Mouse (Mus musculus) lung, adult 2 months (tissue): ENCODE results near the gene Lyar. TPM values are rescaled to one million over a fixed set of nuclear protein-coding genes. Genes with fewer than 3 reads are reported as not detected.

Experiments
- DNase-seq: peaks from one replicate; pipeline ENCODE4 v3.0.0; 2022
- H3K4me1 ChIP-seq: fragments of 200-500 bp; 2 replicates; pipeline ENCODE4 v1.6.1; 2011; ENCODE audit warnings: low read length; ENCODE audit not compliant: control insufficient read depth, insufficient read depth
- H3K4me3 ChIP-seq: fragments of 200-500 bp; replicated peaks from 2 replicates; pipeline ENCODE3; 2011; ENCODE audit warnings: low read depth, mild to moderate bottlenecking, control low read depth, low read length; ENCODE audit errors: extremely low read depth
- CTCF ChIP-seq: fragments of 200-500 bp; IDR thresholded peaks from 2 replicates; pipeline ENCODE4 v1.5.1; 2011; ENCODE audit warnings: mild to moderate bottlenecking, low read length, control low read depth; ENCODE audit not compliant: insufficient read depth
- POLR2A ChIP-seq: fragments of 200-500 bp; IDR thresholded peaks from 2 replicates; pipeline ENCODE4 v1.6.1; 2011; ENCODE audit warnings: low read depth, mild to moderate bottlenecking, control low read depth, low read length, borderline replicate concordance; ENCODE audit errors: extremely low read depth
- WGBS: fragments of 180-500 bp; shearing (Covaris S2); methylation state at CpG from one replicate; pipeline ENCODE4 v1.1.7; 2018; 5-methylcytosine and 5-hydroxymethylcytosine counted together
- polyA plus RNA-seq: library from polyadenylated mRNA; depleted of rRNA; stranded (reverse); fragments of >200 nt; gene quantifications from 2 replicates; pipeline ENCODE4 v1.2.3, GENCODE M21; 2012; rRNA removed

Lyar gene
- polyA plus RNA-seq, 1 experiment, result 4.0 TPM

DNA sequence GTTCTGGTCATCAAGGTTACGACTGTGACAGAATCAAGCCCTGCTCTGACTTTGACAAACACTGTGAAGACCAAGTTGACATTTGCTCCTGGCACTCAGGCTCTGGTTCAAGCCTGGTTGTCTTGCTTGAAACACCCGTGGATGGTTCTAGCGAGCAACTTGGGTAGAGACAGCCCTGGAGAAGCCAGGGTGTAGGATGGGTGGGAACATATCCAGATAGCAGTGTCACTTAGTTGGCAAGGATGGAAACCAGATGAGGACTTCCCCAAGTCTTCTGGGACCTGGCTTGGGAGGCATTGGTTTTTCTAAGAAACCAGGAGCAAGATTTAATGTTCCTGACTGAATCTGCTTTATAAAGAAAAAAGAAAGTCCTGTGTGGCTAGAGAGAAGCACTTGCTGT is 50.7 kb downstream of the Lyar start:
- Histone ChIP-seq H3K4me3 (no peak overlapping the region), H3K4me1 (no peaks in the 10 kb centered on the region)
- no peak for TF ChIP-seq POLR2A
- DNase-seq, result no peak
- WGBS, result 84% methylated on average over 3 of the region's 3 CpGs

DNA sequence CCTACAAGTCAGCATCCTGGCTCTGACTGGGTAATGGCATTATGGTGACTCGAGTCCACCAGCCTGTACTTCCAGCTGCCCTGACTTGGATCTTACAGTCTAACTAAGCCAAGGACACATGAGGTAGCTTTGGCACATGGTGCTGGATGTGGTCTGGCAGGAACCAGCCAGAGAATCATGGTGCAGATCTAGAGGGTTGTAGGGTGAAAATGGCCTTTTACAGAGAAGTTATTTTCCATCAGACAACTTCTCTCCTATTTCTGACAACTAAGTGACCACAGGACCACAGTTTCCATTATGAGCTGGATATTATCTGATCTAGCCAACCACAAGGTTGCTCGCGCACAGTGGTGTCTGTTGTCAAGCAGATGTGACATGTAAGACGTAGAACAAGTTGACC is 53.6 kb downstream of the Lyar start:
- DNase-seq, result no peak
- WGBS, result 83% methylated on average over 4 of the region's 4 CpGs
- TF ChIP-seq CTCF (no peak), POLR2A (no peak)
- Histone ChIP-seq H3K4me3 (no peak overlapping the region), H3K4me1 (no peaks in the 10 kb centered on the region)

DNA sequence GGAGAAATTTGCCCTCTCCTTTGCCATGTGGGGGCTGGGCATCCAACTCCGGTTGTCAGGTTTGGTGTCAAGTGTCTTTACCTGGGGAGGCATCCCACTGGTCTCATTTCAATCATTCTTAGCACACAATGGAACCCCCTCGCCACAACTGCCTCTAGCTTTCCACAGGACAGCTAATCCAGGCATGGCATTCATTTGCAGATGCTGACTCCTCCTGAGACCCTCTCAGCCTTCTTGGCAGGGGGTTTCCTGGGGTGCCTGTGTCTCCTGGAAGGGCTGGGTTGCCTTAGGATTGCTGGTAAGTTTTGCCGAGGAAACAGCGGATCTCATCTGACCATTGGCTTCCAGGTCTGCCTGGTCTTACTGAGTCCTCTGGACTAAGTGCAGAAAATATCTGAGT is 55.5 kb downstream of the Lyar start, which contains the start of gene Otop1:
TSS of gene Otop1 (plus strand) at position 202 of the 400 bp plus-strand sequence.
- Histone ChIP-seq H3K4me3 (no peak within 1 kb of the TSS), H3K4me1 (no peaks in the 10 kb centered on the region)
- TF ChIP-seq CTCF (no peak), POLR2A (no peak)
- 12% methylated on average over 4 of the region's 4 CpGs for WGBS
- DNase-seq, result no peak

DNA sequence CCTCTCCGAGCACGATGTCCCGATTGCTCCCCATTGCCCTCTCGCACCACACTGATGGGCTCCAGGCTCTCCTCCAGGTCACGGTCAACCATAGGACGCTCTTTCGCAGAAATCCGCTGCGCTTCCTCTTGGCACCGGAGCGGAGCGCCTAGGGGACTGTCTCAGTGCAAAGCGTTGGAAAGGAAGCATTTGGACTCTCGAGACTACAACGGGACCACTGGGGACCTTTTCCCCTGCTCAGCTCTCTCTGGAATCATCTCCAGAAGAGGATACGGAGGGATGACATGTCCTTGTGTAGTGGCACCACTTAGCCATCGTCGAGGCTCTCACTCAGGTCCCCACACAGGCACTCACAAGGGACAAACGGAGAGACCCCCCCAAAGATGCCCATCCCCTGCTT is 56.2 kb downstream of the Lyar start:
- 2% methylated on average over 19 of the region's 19 CpGs for WGBS
- no peak for TF ChIP-seq POLR2A
- no peak for TF ChIP-seq CTCF
- DNase-seq, result no peak
- H3K4me1 ChIP-seq, result no peaks in the 10 kb centered on the region
- no peak overlapping the region for H3K4me3 ChIP-seq

DNA sequence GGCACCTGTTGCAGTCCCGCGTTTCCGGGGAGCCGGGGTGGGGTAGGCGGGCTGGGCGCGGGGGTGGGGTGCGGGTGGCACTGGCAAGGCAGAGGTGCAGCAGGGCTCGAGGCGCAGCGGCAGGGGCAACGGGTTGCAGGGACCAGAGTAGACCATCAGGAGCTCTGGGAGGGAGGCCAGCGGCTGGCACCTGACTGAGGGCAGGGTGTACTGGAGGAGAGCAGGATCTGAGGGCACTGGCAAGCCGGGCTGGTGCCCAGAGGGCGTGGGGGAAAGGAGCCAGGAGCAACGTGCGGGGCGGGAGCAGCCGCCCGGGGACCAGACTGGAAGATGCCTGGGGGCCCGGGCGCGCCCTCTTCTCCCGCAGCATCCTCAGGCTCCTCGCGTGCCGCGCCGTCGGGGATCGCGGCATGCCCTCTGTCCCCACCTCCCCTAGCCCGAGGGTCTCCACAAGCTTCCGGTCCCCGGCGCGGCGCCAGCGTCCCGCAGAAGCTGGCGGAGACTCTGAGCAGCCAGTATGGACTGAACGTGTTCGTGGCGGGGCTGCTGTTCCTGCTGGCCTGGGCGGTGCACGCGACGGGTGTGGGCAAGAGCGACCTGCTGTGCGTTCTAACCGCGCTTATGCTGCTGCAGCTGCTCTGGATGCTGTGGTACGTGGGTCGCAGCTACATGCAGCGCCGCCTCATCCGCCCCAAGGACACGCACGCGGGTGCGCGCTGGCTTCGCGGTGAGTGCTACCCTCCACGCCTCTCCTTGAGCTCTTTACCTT is 57.0 kb downstream of the Lyar start:
- DNase-seq, result no peak
- no peak overlapping the region for H3K4me3 ChIP-seq
- WGBS, result 2% methylated on average over 65 of the region's 65 CpGs
- TF ChIP-seq CTCF, result no peak
- TF ChIP-seq POLR2A, result no peak
- H3K4me1 ChIP-seq, result no peaks in the 10 kb centered on the region

DNA sequence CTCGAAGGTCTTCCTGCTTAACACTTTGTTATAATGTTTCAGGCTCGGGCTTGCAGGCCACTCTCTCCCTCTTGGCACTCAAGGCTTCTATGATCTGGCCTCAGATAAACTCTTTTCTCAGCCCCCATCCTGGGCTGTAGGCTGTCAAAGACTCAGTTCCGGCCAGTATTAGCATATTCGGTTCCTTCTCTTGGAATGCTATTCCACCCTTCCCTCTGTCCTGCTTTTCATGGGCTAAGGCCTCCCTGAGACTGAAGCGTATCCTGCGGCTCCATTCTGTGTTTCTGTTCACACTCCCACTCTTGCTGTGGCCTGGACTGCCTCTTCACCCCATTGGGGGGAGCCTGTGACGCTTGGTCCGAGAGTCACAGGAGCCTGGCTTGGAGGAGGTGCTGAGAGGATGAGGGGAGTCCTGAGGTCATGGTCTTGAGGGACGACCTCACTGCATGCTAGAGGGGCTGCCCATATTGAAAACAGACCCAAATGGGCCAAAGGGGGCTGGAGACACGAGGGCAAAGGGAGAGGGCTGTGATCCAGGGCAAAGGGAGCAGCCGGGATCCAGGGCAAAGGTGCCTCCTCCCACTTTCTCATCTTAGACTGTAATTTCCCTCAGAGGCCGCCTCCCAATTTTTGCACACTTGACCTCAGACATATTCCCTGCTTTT is 57.8 kb downstream of the Lyar start:
- Histone ChIP-seq H3K4me1 (no peaks in the 10 kb centered on the region), H3K4me3 (no peak overlapping the region)
- 16% methylated on average over 12 of the region's 12 CpGs for WGBS
- DNase-seq, result no peak
- TF ChIP-seq CTCF (no peak), POLR2A (no peak)

DNA sequence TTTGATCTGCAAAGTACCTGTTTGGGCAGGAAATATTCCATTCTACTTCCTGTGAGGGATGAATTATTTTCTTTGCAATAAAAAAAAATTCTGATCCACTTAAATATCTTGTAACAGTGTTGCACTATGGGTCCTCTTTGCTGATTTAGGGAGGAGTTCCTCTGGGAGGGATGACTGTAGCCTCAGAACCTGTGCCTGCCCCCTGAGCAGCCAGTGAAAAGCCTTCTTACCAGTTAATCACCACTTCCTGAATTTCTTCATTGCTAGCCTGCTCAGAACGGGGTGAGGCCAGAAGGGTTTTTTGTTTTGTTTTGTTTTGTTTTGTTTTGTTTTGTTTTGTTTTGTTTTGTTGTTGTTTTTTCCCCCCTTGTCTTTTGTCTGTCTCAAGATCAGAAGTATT is 59.8 kb downstream of the Lyar start:
- TF ChIP-seq CTCF (no peak), POLR2A (no peak)
- no peak for DNase-seq
- no peaks in the 10 kb centered on the region for H3K4me1 ChIP-seq
- H3K4me3 ChIP-seq, result no peak overlapping the region
- WGBS, result 25% methylated on average over 1 of the region's 1 CpGs

Other genes starting within 250 kb of the Lyar start
- gene Stx18, start 181.7 kb upstream of the Lyar start, polyA plus RNA-seq, result 15.6 and 17.4 TPM in 2 replicates
- 63.9 and 77.3 TPM in 2 replicates for gene Nsg1, start 60.6 kb upstream of the Lyar start, polyA plus RNA-seq
- gene Zbtb49, start within 50 bp of the Lyar start, polyA plus RNA-seq, result 13.4 and 18.9 TPM in 2 replicates
- 25.8 and 33.8 TPM in 2 replicates for gene Tmem128, start 39.7 kb downstream of the Lyar start, polyA plus RNA-seq
- gene Otop1, start 55.5 kb downstream of the Lyar start, polyA plus RNA-seq, result 0.85 and 3.1 TPM in 2 replicates
- gene Drd5, start 98.9 kb downstream of the Lyar start, polyA plus RNA-seq, result not detected in 2 replicates